Mouse (Mus musculus) A20 (cell line): Measurements from ENCODE around the gene Taf15.
"Not testable (repeated sequence)": the region's sequence is repeated elsewhere in the genome, so short reads cannot be mapped to it uniquely, and the experiment has no call there.

ENCODE experiments used
- DNase-seq: peaks from one replicate; pipeline ENCODE4 v3.0.0-alpha.2; 2011; ENCODE audit warnings: low read depth, low spot score

The Taf15 gene

DNA sequence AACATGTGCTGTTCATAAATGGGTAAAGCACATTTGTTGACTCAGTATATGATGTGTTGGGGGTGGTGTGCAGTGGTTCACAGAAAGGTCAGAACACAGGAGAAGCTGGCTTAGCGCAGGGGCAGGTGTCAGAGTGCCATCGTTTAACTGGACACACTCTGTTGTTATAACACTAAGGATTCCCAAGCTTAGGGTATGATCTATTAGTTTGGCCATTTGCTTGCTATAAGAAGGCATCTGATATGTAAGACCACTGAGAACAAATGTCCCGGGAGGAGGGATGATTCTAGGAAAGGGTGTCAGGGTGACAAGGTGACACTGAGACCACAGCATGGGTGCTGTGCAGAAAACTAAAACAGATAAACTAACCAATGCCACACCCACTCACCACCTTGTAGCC lies 63.9 kb downstream of the Taf15 start:
- no peak for DNase-seq

GRCm38 (mm10) chr11:83538705-83539314 lies 65.9 kb downstream of the Taf15 start:
- no peak for DNase-seq

- DNase-seq = no peak
Measured at GRCm38 (mm10) chr11:83540931-83541330, 68.0 kb downstream of the Taf15 start.

DNA sequence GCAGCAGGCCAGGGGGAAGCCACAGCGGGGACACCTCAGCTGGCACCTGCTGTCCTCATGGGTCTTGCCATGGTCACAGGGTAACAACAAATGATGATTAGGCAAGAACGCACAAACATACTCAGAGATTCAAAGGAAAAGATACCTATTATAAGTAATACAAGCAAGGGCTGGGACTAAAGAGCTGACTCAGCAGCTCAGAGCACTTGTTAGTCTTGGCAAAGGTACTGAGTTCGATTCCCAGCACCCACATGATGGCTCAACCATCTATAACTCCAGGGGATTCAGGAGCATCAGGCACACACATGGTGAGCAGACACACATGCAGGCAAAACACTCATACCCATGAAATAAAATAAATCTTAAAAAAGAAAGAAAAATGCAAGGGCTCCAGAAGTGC lies 68.5 kb downstream of the Taf15 start:
- DNase-seq = no peak

DNA sequence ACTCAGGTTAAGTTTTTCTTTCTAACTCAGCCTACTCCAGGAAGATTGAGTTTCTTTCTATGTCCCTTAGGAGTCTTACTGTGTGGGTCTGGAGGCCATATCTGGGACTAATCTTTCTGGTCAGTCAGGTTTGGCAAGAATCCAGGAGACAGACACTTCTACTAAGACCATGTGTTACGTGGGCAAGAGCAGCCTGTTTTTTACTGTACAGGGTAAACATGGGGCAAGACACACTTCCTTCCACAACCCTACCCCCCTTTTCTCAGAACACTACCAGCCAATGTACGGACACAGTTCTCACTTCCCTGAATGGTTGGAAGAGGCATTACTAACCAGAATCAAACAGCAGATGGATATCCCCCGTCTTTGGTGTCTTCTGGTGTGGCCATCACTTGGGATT lies 71.3 kb downstream of the Taf15 start:
- no peak for DNase-seq

DNA sequence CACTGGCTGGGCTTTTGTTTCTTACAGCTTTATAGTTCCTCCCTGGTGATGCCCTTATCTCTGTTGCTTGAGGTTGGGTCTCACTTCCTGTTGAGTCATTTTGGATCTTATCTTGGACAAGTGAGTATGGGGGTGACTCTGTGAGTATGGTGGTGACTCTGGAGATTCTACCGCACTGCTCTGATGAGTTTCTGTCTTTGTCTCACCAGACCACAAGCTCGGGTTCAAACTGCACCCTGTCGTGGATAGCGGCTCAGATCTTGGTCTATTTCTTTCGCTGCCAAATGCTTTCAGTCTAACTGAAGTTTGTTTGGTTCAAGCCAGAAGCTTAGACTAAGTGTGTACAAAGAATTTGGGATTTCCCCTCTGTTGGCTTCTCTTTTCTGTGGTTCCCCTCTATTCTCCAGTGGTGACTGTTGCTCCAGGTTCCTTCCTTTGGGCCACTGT lies 77.3 kb downstream of the Taf15 start:
- DNase-seq = peak; percentile 72

- not testable (repeated sequence) for DNase-seq
Measured at GRCm38 (mm10) chr11:83551037-83551436, 78.2 kb downstream of the Taf15 start.

DNA sequence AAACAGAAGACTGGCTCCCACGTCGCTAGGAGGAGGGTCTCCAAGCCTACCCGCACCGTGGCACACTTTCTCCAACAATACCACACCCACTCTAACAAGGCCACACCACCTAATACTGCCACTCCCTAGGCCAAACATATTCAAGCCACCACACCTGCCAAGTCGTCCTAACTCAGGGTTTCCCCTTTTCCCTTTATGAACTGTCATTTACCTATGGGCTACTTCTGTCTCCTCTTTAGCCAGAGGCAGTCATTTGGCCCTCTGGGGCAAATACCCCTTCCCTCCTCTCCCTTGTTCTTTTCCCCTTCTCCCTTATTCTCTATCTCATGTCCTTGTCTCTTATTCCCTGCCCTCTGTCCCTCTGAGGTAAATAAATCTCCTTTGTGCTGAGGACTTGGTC lies 78.8 kb downstream of the Taf15 start:
- no peak for DNase-seq
